Mouse (Mus musculus): ENCODE results near the gene Mfap1b. TPM values are rescaled to one million over a fixed set of nuclear protein-coding genes. Genes with fewer than 3 reads are reported as not detected.

Gene Mfap1b
- polyA plus RNA-seq, 1 experiment from 2014 or later = 13.9 TPM

DNA sequence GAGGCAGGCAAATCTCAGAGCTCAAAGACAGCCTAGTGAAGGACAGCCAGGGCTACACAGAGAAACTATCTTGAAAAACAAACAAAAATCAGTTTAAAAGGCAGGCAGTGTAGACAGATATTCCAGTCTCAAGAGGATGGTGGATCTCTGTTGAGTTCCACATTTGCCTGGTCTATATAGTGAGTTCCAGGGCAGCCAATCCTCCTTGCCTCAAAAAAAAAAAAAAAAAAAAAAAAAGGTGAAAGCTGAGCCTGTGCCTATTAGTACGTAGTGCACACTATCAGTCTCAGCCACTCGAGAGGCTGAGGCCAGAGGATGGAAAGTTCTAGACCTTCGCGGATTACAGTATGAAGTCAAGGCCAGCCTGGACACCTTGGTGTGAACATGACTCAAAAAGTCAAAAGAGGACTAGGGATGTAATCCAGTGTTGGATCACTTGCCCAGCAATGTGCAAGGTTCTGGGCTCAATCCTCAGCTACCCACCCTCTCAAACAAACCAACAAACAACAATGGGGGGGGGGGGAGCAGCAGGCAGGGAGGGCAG lies 61.0 kb downstream of the Mfap1b start:
- Histone ChIP-seq H3K4me1 (ENCODE audit: insufficient read depth) (peaks cover 31% of the 10 kb centered on the region), H3K9ac (replicated peaks) (peak overlapping the region; percentile 90), H3K36me3 (replicated peaks; ENCODE audit: insufficient read depth, low read length) (peaks cover 4% of the 10 kb centered on the region; the same call in 1 of the 2 replicates), H3K27me3 (ENCODE audit: insufficient read depth, low read length) (no peaks in the 10 kb centered on the region), H3K27ac (ENCODE audit: low read depth) (peak overlapping the region; percentile 95), H3K4me2 (ENCODE audit: low read depth, low read length) (peak overlapping the region; percentile 90), H3K9me3 (ENCODE audit: low read length) (no peaks in the 10 kb centered on the region), H3K4me3 (ENCODE audit: low read depth, low read length) (peak overlapping the region; percentile 83)
- TF ChIP-seq EP300 (IDR thresholded peaks at IDR 0.05; ENCODE audit: low read depth) (no peak), CTCF (IDR thresholded peaks at IDR 0.05; ENCODE audit: low read depth) (no peak)
- 4% methylated on average over 4 of the region's 4 CpGs for WGBS (ENCODE audit: insufficient replicate concordance)
- ATAC-seq (no peak; the same call in 1 of the 2 replicates), DNase-seq (no peak)

Small RNAs within 50 kb of the gene (microRNA-seq; reads per million reads assigned to microRNA genes)
- gene Gm22953 = not detected

Other genes with a start within 250 kb of the Mfap1b start
- gene Trp53bp1, start 202.7 kb downstream of the Mfap1b start, polyA plus RNA-seq (2015; fragmentation: Nextera tagmentation; extraction: Ambion mirVana) = 4.8 and 5.7 TPM in 2 replicates
- 0.02 and 0.04 TPM in 2 replicates for gene Map1a, start 184.5 kb downstream of the Mfap1b start, polyA plus RNA-seq (2015; fragmentation: Nextera tagmentation; extraction: Ambion mirVana)
- 2.3 and 3.5 TPM in 2 replicates for gene Ppip5k1, start 118.7 kb downstream of the Mfap1b start, polyA plus RNA-seq (2015; fragmentation: Nextera tagmentation; extraction: Ambion mirVana)
- gene Ckmt1, start 116.4 kb downstream of the Mfap1b start, polyA plus RNA-seq (2015; fragmentation: Nextera tagmentation; extraction: Ambion mirVana) = 0.54 and 0.68 TPM in 2 replicates
- gene Strc, start 86.9 kb downstream of the Mfap1b start, polyA plus RNA-seq (2015; fragmentation: Nextera tagmentation; extraction: Ambion mirVana) = not detected in 2 replicates
- gene Pdia3, start 60.3 kb downstream of the Mfap1b start, polyA plus RNA-seq (2015; fragmentation: Nextera tagmentation; extraction: Ambion mirVana) = 231 and 233 TPM in 2 replicates
- gene Catsper2, start 60.3 kb downstream of the Mfap1b start, polyA plus RNA-seq (2015; fragmentation: Nextera tagmentation; extraction: Ambion mirVana) = 1.5 TPM in 2 replicates
- 1.9 and 2.1 TPM in 2 replicates for gene Ell3, start 29.8 kb downstream of the Mfap1b start, polyA plus RNA-seq (2015; fragmentation: Nextera tagmentation; extraction: Ambion mirVana)
- gene Serf2, start 24.9 kb downstream of the Mfap1b start, polyA plus RNA-seq (2015; fragmentation: Nextera tagmentation; extraction: Ambion mirVana) = 264 and 266 TPM in 2 replicates
- gene Hypk, start 20.8 kb downstream of the Mfap1b start, polyA plus RNA-seq (2015; fragmentation: Nextera tagmentation; extraction: Ambion mirVana) = 54.3 and 56.0 TPM in 2 replicates
- not detected in 2 replicates for gene Serinc4, start 17.3 kb downstream of the Mfap1b start, polyA plus RNA-seq (2015; fragmentation: Nextera tagmentation; extraction: Ambion mirVana)
- 7.8 and 8.2 TPM in 2 replicates for gene Mfap1a, start 32.6 kb upstream of the Mfap1b start, polyA plus RNA-seq (2015; fragmentation: Nextera tagmentation; extraction: Ambion mirVana)
- gene Wdr76, start 32.7 kb upstream of the Mfap1b start, polyA plus RNA-seq (2015; fragmentation: Nextera tagmentation; extraction: Ambion mirVana) = 4.2 and 5.0 TPM in 2 replicates